Mouse (Mus musculus) myocyte (in vitro differentiated cells): ENCODE results near the gene Arxes1.
"Not testable (repeated sequence)": the region's sequence is repeated elsewhere in the genome, so short reads cannot be mapped to it uniquely, and the experiment has no call there.

Source experiments
- CEBPB ChIP-seq: IDR thresholded peaks from 2 replicates; pipeline ENCODE4 v1.6.1; 2011; ENCODE audit warnings: mild to moderate bottlenecking, moderate library complexity; ENCODE audit not compliant: poor library complexity, insufficient read depth, severe bottlenecking
- MAX ChIP-seq: IDR thresholded peaks from one replicate; pipeline ENCODE4 v1.6.1; 2011; ENCODE audit warnings: low read depth, mild to moderate bottlenecking, control low read depth
- MYOG ChIP-seq, 3 experiments: IDR thresholded peaks; one replicate each; pipeline ENCODE4 v1.6.1; 2011; ENCODE audit warnings: control low read depth in 2 of 3, low read depth in 2 of 3, mild to moderate bottlenecking in 2 of 3; ENCODE audit not compliant: insufficient read length in 2 of 3, control insufficient read depth in 1 of 3, insufficient read depth in 1 of 3
- POLR2A ChIP-seq: IDR thresholded peaks from one replicate; pipeline ENCODE4 v1.6.1; 2011; ENCODE audit warnings: low read depth, mild to moderate bottlenecking, control low read depth, moderate library complexity; ENCODE audit not compliant: insufficient read length
- USF1 ChIP-seq: IDR thresholded peaks from one replicate; pipeline ENCODE4 v1.6.1; 2011; ENCODE audit warnings: low read depth, mild to moderate bottlenecking, control low read depth, moderate library complexity

- not testable (repeated sequence) for TF ChIP-seq POLR2A; MAX; USF1; CEBPB; MYOG (IDR thresholded peaks at IDR 0.05; ENCODE audit: control insufficient read depth in 1 of 3, insufficient read depth in 1 of 3, insufficient read length in 2 of 3, low read depth in 2 of 3)
Measured at GRCm38 (mm10) chrX:135993192-135993594, 40.0 kb upstream of the Arxes1 start.
